Mouse (Mus musculus): ENCODE results near the gene Neurod6. TPM values are rescaled to one million over a fixed set of nuclear protein-coding genes. Genes with fewer than 3 reads are reported as not detected.
"Not testable (repeated sequence)": the region's sequence is repeated elsewhere in the genome, so short reads cannot be mapped to it uniquely, and the experiment has no call there.

Neurod6 gene
- polyA plus RNA-seq (2011; ENCODE audit: insufficient read depth, insufficient read length, low read depth, missing spikeins) = not detected in 2 replicates

DNA sequence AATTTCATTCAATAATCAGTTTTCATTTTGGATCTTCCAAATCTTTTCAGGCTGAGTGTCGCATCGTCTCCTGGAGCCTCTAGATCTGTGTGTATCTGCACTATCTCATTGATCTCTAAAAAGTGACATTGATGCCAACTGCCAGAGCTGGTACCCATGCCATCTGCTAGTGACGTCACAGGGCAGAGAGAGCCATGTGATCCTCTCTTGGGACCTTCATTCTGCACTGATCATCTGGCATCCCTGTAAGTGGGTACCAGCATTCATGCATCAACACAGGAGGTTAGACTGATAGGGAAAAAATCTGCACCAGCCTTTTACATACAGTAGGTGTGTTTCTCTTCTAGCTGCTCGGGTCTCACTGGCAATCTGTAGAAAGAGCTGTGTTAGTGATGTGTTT is at the start of gene Neurod6:
Gene Neurod6, minus strand, starts transcription at position 290 of the 400 bp plus-strand sequence.
- H3K4me3 ChIP-seq (ENCODE audit: low read depth, low read length) = no peak within 1 kb of the TSS
- H3K27ac ChIP-seq (ENCODE audit: insufficient read depth, low read length) = no peak within 1 kb of the TSS
- H3K27me3 ChIP-seq (ENCODE audit: control insufficient read depth, insufficient read depth, low read length, poor library complexity, severe bottlenecking) = no peaks in the 10 kb centered on the region
- no peaks in the 10 kb centered on the region for H3K36me3 ChIP-seq (ENCODE audit: control insufficient read depth, insufficient read depth, low read length, poor library complexity, severe bottlenecking)
- no peaks in the 10 kb centered on the region for H3K9me3 ChIP-seq (replicated peaks; ENCODE audit: control insufficient read depth, insufficient read depth, low read length, poor library complexity, severe bottlenecking)
- no peaks in the 10 kb centered on the region for H3K4me1 ChIP-seq (ENCODE audit: control insufficient read depth, insufficient read depth, low read length)
- no peak within 1 kb of the TSS for H3K9ac ChIP-seq (ENCODE audit: low read depth, poor library complexity, severe bottlenecking)
- TF ChIP-seq EP300 (IDR thresholded peaks at IDR 0.05; ENCODE audit: insufficient read depth, low read depth, low read length) = no peak
- TF ChIP-seq POLR2A (IDR thresholded peaks at IDR 0.05; ENCODE audit: insufficient read depth, low read length) = no peak

DNA sequence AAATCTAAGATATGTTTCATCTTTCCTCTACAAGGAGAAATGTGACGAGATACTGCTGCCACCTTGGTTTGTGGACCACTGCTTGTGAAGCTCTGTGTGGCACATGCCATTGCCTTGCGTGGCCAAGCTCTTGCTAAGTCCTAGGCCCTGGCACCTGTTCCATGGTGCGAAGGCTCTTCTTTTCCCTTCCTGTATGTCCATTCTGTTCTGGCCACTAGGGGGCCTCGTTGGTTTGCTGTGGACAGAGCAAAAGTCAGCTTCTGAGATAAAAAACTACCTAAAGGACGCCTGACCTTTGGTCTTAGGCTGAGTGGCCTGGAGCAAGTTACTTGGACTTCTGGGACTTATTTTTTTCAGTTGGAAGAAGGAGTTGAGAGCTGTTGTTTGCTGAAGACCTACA is 36.1 kb upstream of the Neurod6 start:
- Histone ChIP-seq H3K9me3 (replicated peaks; ENCODE audit: control insufficient read depth, insufficient read depth, low read length, poor library complexity, severe bottlenecking) (no peaks in the 10 kb centered on the region), H3K4me3 (ENCODE audit: low read depth, low read length) (no peak overlapping the region), H3K4me1 (ENCODE audit: control insufficient read depth, insufficient read depth, low read length) (no peaks in the 10 kb centered on the region), H3K9ac (ENCODE audit: low read depth, poor library complexity, severe bottlenecking) (no peak overlapping the region), H3K27me3 (ENCODE audit: control insufficient read depth, insufficient read depth, low read length, poor library complexity, severe bottlenecking) (no peaks in the 10 kb centered on the region), H3K36me3 (ENCODE audit: control insufficient read depth, insufficient read depth, low read length, poor library complexity, severe bottlenecking) (no peaks in the 10 kb centered on the region), H3K27ac (ENCODE audit: insufficient read depth, low read length) (no peak overlapping the region)
- TF ChIP-seq POLR2A (IDR thresholded peaks at IDR 0.05; ENCODE audit: insufficient read depth, low read length) = no peak
- TF ChIP-seq CTCF (IDR thresholded peaks at IDR 0.05; ENCODE audit: low read depth, low read length) = peak; percentile 57

DNA sequence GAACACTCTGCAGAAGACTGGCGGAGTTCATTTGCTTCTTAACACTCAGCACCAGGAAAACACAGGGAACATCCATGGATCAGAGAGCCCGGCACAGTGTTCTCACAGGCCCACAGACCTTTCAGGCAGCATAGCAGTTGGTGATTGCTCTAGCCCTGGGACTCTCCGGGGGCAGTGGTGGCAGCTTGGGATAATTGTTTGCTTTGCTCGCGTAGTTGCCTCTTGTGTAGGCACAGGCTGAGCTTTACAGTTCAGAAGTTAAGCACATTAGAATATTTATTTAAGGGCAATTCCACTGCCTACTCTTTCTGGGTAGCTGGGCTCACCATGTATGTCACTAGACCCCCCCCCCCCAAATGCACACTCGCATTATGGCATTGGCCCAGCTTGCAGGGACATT is 34.4 kb upstream of the Neurod6 start:
- H3K36me3 ChIP-seq (ENCODE audit: control insufficient read depth, insufficient read depth, low read length, poor library complexity, severe bottlenecking) = no peaks in the 10 kb centered on the region
- no peak for TF ChIP-seq EP300 (IDR thresholded peaks at IDR 0.05; ENCODE audit: insufficient read depth, low read depth, low read length)
- no peak for TF ChIP-seq CTCF (IDR thresholded peaks at IDR 0.05; ENCODE audit: low read depth, low read length)
- TF ChIP-seq POLR2A (IDR thresholded peaks at IDR 0.05; ENCODE audit: insufficient read depth, low read length) = no peak
- no peak overlapping the region for H3K27ac ChIP-seq (ENCODE audit: insufficient read depth, low read length)
- no peak overlapping the region for H3K9ac ChIP-seq (ENCODE audit: low read depth, poor library complexity, severe bottlenecking)
- no peaks in the 10 kb centered on the region for H3K27me3 ChIP-seq (ENCODE audit: control insufficient read depth, insufficient read depth, low read length, poor library complexity, severe bottlenecking)
- no peaks in the 10 kb centered on the region for H3K9me3 ChIP-seq (replicated peaks; ENCODE audit: control insufficient read depth, insufficient read depth, low read length, poor library complexity, severe bottlenecking)
- no peaks in the 10 kb centered on the region for H3K4me1 ChIP-seq (ENCODE audit: control insufficient read depth, insufficient read depth, low read length)
- no peak overlapping the region for H3K4me3 ChIP-seq (ENCODE audit: low read depth, low read length)

DNA sequence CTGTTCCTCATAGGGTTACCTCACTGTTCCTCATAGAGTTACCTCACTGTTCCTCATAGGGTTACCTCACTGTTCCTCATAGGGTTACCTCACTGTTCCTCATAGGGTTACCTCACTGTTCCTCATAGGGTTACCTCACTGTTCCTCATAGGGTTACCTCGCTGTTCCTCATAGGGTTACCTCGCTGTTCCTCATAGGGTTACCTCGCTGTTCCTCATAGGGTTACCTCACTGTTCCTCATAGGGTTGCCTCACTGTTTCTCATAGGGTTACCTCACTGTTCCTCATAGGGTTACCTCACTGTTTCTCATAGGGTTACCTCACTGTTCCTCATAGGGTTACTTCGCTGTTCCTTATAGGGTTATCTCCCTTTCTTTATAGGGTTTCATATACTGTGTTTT is 29.9 kb upstream of the Neurod6 start:
- not testable (repeated sequence) for H3K36me3 ChIP-seq (ENCODE audit: control insufficient read depth, insufficient read depth, low read length, poor library complexity, severe bottlenecking); H3K27me3 ChIP-seq (ENCODE audit: control insufficient read depth, insufficient read depth, low read length, poor library complexity, severe bottlenecking); H3K9ac ChIP-seq (ENCODE audit: low read depth, poor library complexity, severe bottlenecking); H3K4me3 ChIP-seq (ENCODE audit: low read depth, low read length); H3K9me3 ChIP-seq (replicated peaks; ENCODE audit: control insufficient read depth, insufficient read depth, low read length, poor library complexity, severe bottlenecking); H3K27ac ChIP-seq (ENCODE audit: insufficient read depth, low read length); H3K4me1 ChIP-seq (ENCODE audit: control insufficient read depth, insufficient read depth, low read length)

DNA sequence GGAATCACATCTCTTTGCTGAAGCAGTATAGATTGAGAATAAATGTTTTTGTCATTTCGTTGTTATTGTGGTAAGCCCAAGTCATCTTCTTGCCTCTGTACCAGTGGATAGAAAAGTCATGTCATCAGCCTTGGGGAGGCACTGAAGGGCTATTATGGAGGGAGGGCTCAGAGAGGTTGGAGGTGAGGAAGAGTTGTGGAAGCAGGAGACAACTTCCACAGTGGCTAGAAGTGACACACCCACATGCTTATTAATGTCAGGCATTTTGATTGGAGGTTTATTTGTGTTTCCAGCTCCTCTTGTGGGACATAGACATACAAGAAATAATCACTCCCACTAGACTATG is 23.7 kb upstream of the Neurod6 start:
- Histone ChIP-seq H3K27me3 (ENCODE audit: control insufficient read depth, insufficient read depth, low read length, poor library complexity, severe bottlenecking) (no peaks in the 10 kb centered on the region), H3K4me3 (ENCODE audit: low read depth, low read length) (no peak overlapping the region), H3K27ac (ENCODE audit: insufficient read depth, low read length) (no peak overlapping the region), H3K9me3 (replicated peaks; ENCODE audit: control insufficient read depth, insufficient read depth, low read length, poor library complexity, severe bottlenecking) (no peaks in the 10 kb centered on the region), H3K4me1 (ENCODE audit: control insufficient read depth, insufficient read depth, low read length) (no peaks in the 10 kb centered on the region), H3K9ac (ENCODE audit: low read depth, poor library complexity, severe bottlenecking) (no peak overlapping the region), H3K36me3 (ENCODE audit: control insufficient read depth, insufficient read depth, low read length, poor library complexity, severe bottlenecking) (no peaks in the 10 kb centered on the region)
- TF ChIP-seq EP300 (IDR thresholded peaks at IDR 0.05; ENCODE audit: insufficient read depth, low read depth, low read length) (no peak), CTCF (IDR thresholded peaks at IDR 0.05; ENCODE audit: low read depth, low read length) (no peak), POLR2A (IDR thresholded peaks at IDR 0.05; ENCODE audit: insufficient read depth, low read length) (no peak)

DNA sequence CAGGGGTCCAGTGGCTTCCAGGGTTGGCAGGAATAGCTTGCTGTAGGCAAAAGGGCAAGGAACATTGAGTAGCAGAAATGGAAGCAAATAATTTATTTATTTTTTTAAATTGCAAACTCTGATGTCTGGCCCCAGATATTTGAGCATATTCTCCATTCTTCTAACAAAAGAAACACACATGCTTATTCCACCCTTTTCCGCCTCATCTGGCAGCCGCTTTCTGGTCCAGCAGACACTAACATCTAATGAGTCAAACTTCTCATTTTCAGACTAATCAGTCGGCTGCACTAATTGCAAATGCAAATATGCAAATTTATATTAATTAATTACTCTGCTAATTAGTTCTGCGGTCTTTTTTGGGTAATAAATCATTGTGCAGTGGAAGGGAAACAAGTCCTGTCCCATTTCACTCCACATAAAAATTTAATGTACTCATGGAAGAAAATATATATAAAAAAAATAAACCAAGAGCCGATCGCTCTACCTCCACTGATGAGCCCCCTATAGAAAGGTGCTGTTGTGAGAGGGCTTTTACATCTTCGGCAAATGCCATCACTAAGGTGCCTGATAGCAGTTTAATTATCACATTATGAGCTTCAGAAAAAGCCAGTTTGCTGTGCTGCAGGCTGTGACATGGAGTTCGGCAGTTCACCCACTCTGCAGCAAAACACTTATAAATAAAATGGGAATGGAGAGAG is 23.1 kb upstream of the Neurod6 start:
- no peak overlapping the region for H3K27ac ChIP-seq (ENCODE audit: insufficient read depth, low read length)
- TF ChIP-seq CTCF (IDR thresholded peaks at IDR 0.05; ENCODE audit: low read depth, low read length) (no peak), EP300 (IDR thresholded peaks at IDR 0.05; ENCODE audit: insufficient read depth, low read depth, low read length) (no peak), POLR2A (IDR thresholded peaks at IDR 0.05; ENCODE audit: insufficient read depth, low read length) (no peak)
- H3K9me3 ChIP-seq (replicated peaks; ENCODE audit: control insufficient read depth, insufficient read depth, low read length, poor library complexity, severe bottlenecking) = no peaks in the 10 kb centered on the region
- H3K27me3 ChIP-seq (ENCODE audit: control insufficient read depth, insufficient read depth, low read length, poor library complexity, severe bottlenecking) = no peaks in the 10 kb centered on the region
- no peak overlapping the region for H3K9ac ChIP-seq (ENCODE audit: low read depth, poor library complexity, severe bottlenecking)
- H3K4me3 ChIP-seq (ENCODE audit: low read depth, low read length) = no peak overlapping the region
- no peaks in the 10 kb centered on the region for H3K4me1 ChIP-seq (ENCODE audit: control insufficient read depth, insufficient read depth, low read length)
- H3K36me3 ChIP-seq (ENCODE audit: control insufficient read depth, insufficient read depth, low read length, poor library complexity, severe bottlenecking) = no peaks in the 10 kb centered on the region
